Mouse (Mus musculus) stomach, postnatal 0 days (tissue): ENCODE measurements around the gene Ccl5.

Experiments
- CTCF ChIP-seq: IDR thresholded peaks from 2 replicates; pipeline ENCODE4 v1.5.1; 2016; ENCODE audit warnings: antibody characterized with exemption, low read depth, mild to moderate bottlenecking, moderate library complexity
- EP300 ChIP-seq: optimal IDR thresholded peaks from 2 replicates; pipeline ENCODE3; 2016; ENCODE audit warnings: antibody characterized with exemption

DNA sequence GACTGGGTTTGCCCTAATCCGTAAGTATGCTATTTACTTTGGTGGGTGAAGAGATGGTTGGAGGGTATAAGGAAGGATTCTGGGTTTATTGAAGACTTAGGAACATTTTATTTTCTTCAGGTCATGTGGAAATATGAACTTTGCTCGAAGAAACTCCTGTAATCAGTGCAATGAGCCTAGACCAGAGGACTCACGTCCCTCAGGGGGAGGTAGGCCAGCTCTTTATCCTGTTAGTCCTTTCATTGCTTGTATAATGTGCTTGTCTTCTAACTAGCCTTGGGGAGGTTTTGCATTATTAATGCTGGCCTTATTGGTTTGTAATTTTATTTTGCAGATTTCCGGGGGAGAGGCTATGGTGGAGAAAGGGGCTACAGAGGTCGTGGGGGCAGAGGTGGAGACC is 26.0 kb downstream of the Ccl5 start:
- TF ChIP-seq CTCF: no peak
- TF ChIP-seq EP300: no peak
